33 mouse cellular contexts compared by ENCODE assay signal in the genomic region with DNA sequence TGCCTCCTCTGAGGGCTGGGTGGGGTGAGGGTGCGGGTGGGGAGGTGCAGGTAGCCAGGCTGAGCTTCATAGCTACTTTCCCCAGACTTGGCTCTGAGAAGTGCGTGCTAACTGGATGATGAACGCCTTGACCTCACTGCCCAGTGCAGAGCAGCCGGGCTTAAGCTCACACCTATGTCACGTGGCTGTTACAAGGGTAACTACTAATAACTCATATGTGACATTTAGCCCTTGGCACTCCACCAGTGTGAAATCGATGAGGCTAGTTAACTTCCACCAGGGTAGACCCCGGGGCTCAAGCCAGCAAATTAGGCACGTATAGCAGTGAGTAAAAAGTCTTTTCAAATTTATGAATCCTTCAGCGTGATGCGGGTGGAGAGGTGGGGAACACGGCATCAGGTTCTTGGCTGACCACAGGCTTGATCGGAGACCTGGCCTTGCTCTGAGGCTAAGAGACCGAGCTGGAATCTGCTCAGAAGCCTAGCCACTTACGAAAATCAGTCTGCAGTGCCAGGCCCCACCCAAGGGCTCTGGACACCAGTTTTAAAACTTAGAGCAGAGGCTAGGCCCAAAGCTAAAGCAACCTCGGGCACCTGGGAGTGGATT. TPM values are rescaled to one million over a fixed set of nuclear protein-coding genes. Genes with fewer than 3 reads are reported as not detected.
A peak's percentile ranks its signal among the peaks of the same experiment; 100 is the strongest.
DNase-seq lines count a peak whose midpoint lies in the region; ATAC-seq and TF ChIP-seq lines count a peak whose summit lies in the region.
"Had no signal": no experiment of that assay in that cellular context is flagged by ENCODE, and none has a peak within 500 bp of the region (broad histone marks: within the 10 kb centered on the region; RNA-seq: fewer than 3 reads in every experiment).

No protein-coding gene starts in this region.

- H3K4me1 ChIP-seq in heart, embryonic 12.5 days (replicated peaks), result peaks cover 51% of the 10 kb centered on the region
- H3K4me1 ChIP-seq in heart, embryonic 15.5 days (replicated peaks), result peaks cover 45% of the 10 kb centered on the region
- peaks cover 24% of the 10 kb centered on the region for H3K4me1 ChIP-seq in forebrain, embryonic 10.5 days
- no peaks in the 10 kb centered on the region for H3K4me1 ChIP-seq in forebrain, postnatal 0 days (ENCODE audit: insufficient read depth)
- H3K4me1 ChIP-seq: liver, embryonic 15.5 days; megakaryocyte, embryonic 14.5 days had no signal

- H3K36me3 ChIP-seq in heart, embryonic 12.5 days, result no peaks in the 10 kb centered on the region
- no peaks in the 10 kb centered on the region for H3K36me3 ChIP-seq in heart, embryonic 15.5 days
- H3K36me3 ChIP-seq in forebrain, embryonic 10.5 days (replicated peaks), result no peaks in the 10 kb centered on the region
- peaks cover 10% of the 10 kb centered on the region; the same call in 1 of the 2 replicates for H3K36me3 ChIP-seq in forebrain, postnatal 0 days (ENCODE audit: insufficient read depth)
- H3K36me3 ChIP-seq: embryonic facial prominence, embryonic 13.5 days; hindbrain, embryonic 13.5 days; kidney, embryonic 15.5 days; liver, embryonic 15.5 days; lung, embryonic 15.5 days; midbrain, embryonic 13.5 days; neural tube, embryonic 12.5 days had no signal

- H3K27me3 ChIP-seq in heart, embryonic 12.5 days (replicated peaks), result peaks cover 13% of the 10 kb centered on the region; the same call in 1 of the 2 replicates
- 0 out of 2 replicates have a peak, but pooled peaks cover 2% of the 10 kb centered on the region for H3K27me3 ChIP-seq in heart, embryonic 15.5 days
- H3K27me3 ChIP-seq in forebrain, embryonic 10.5 days (ENCODE audit: poor library complexity, severe bottlenecking), result no peaks in the 10 kb centered on the region
- H3K27me3 ChIP-seq in forebrain, postnatal 0 days (ENCODE audit: insufficient read depth, low read length), result no peaks in the 10 kb centered on the region
- H3K27me3 ChIP-seq: embryonic facial prominence, embryonic 13.5 days; kidney, embryonic 15.5 days; liver, embryonic 15.5 days; midbrain, embryonic 13.5 days; neural tube, embryonic 12.5 days had no signal

- no peak overlapping the region for H3K4me2 ChIP-seq in heart, embryonic 12.5 days
- no peak overlapping the region for H3K4me2 ChIP-seq in heart, embryonic 15.5 days
- H3K4me2 ChIP-seq in forebrain, postnatal 0 days (ENCODE audit: low read depth), result no peak overlapping the region
- H3K4me2 ChIP-seq: embryonic facial prominence, embryonic 13.5 days; hindbrain, embryonic 13.5 days; kidney, embryonic 15.5 days; liver, embryonic 15.5 days; lung, embryonic 15.5 days; midbrain, embryonic 13.5 days; neural tube, embryonic 12.5 days had no signal

- peak; percentile 61 for DNase-seq in gastrocnemius, adult 2 months
- no peak for DNase-seq in gastrocnemius, postnatal 10 days
- DNase-seq in heart, postnatal 36 days, result no peak
- DNase-seq in heart, postnatal 10 days, result peak; percentile 22 to 44
- DNase-seq in forebrain, embryonic 10.5 days (ENCODE audit: extremely low spot score, low spot score), result no peak
- no peak for DNase-seq in forebrain, postnatal 0 days
- DNase-seq: cerebellum, adult 2 months; cerebellum, postnatal 36 days; embryo, embryonic 11 days; kidney, adult 11 months; kidney, postnatal 36 days; left cerebral cortex, postnatal 4 days; liver; lung, postnatal 36 days; right cerebral cortex, postnatal 25 days; thymus, postnatal 25 days had no signal

- WGBS in heart, embryonic 12.5 days, result 69% methylated on average over 15 of the region's 15 CpGs
- 65% methylated on average over 15 of the region's 15 CpGs for WGBS in heart, embryonic 15.5 days
- 90% methylated on average over 15 of the region's 15 CpGs for WGBS in forebrain, embryonic 10.5 days
- 86% methylated on average over 15 of the region's 15 CpGs for WGBS in forebrain, postnatal 0 days

- H3K4me3 ChIP-seq in gastrocnemius, adult 2 months, result no peak overlapping the region
- no peak overlapping the region for H3K4me3 ChIP-seq in heart, embryonic 12.5 days
- no peak overlapping the region for H3K4me3 ChIP-seq in heart, embryonic 15.5 days
- no peak overlapping the region for H3K4me3 ChIP-seq in forebrain, embryonic 10.5 days
- H3K4me3 ChIP-seq in forebrain, postnatal 0 days (ENCODE audit: low read depth, low read length), result no peak overlapping the region
- H3K4me3 ChIP-seq: embryonic facial prominence, embryonic 13.5 days; erythroblast, embryonic 14.5 days; hindbrain, embryonic 13.5 days; kidney, embryonic 15.5 days; liver, embryonic 15.5 days; lung, embryonic 15.5 days; megakaryocyte, embryonic 14.5 days; midbrain, embryonic 13.5 days; neural tube, embryonic 12.5 days had no signal

- H3K9me3 ChIP-seq in heart, embryonic 12.5 days (replicated peaks), result no peaks in the 10 kb centered on the region
- H3K9me3 ChIP-seq in heart, embryonic 15.5 days (replicated peaks), result no peaks in the 10 kb centered on the region
- no peaks in the 10 kb centered on the region for H3K9me3 ChIP-seq in forebrain, embryonic 10.5 days
- no peaks in the 10 kb centered on the region for H3K9me3 ChIP-seq in forebrain, postnatal 0 days (ENCODE audit: low read length)
- H3K9me3 ChIP-seq: embryonic facial prominence, embryonic 13.5 days; hindbrain, embryonic 13.5 days; kidney, embryonic 15.5 days; liver, embryonic 15.5 days; lung, embryonic 15.5 days; megakaryocyte, embryonic 14.5 days; midbrain, embryonic 13.5 days; neural tube, embryonic 12.5 days had no signal

- ATAC-seq in heart, embryonic 12.5 days (ENCODE audit: insufficient number of reproducible peaks, low FRiP score), result no peak
- no peak for ATAC-seq in heart, embryonic 15.5 days (replicated peaks; ENCODE audit: insufficient number of reproducible peaks, insufficient read depth, low FRiP score, low read depth)
- no peak for ATAC-seq in forebrain, postnatal 0 days
- ATAC-seq: forebrain, embryonic 14.5 days had no signal

- no peak for TF ChIP-seq CTCF in gastrocnemius, adult 2 months (IDR thresholded peaks at IDR 0.05)
- no peak for TF ChIP-seq CTCF in forebrain, postnatal 0 days (IDR thresholded peaks at IDR 0.05; ENCODE audit: low read depth)

- intact Hi-C loops in gastrocnemius, adult 2 months (cut with DNase I), result no loop called here
- intact Hi-C loops in heart, postnatal 36 days (cut with DNase I), result no loop called here
- intact Hi-C loops in heart, postnatal 10 days (cut with DNase I), result no loop called here

- H3K9ac ChIP-seq in heart, embryonic 12.5 days, result peak overlapping the region; percentile 27; the same call in 1 of the 2 replicates
- no peak overlapping the region for H3K9ac ChIP-seq in heart, embryonic 15.5 days
- H3K9ac ChIP-seq in forebrain, postnatal 0 days, result no peak overlapping the region
- H3K9ac ChIP-seq: embryonic facial prominence, embryonic 13.5 days; hindbrain, embryonic 13.5 days; kidney, embryonic 15.5 days; liver, embryonic 15.5 days; lung, embryonic 15.5 days; midbrain, embryonic 13.5 days; neural tube, embryonic 12.5 days had no signal

- H3K27ac ChIP-seq in gastrocnemius, adult 2 months, result peak overlapping the region; percentile 90
- H3K27ac ChIP-seq in heart, embryonic 12.5 days (ENCODE audit: poor library complexity, severe bottlenecking), result peak overlapping the region; percentile 53
- peak overlapping the region; percentile 17; the same call in 1 of the 2 replicates for H3K27ac ChIP-seq in heart, embryonic 15.5 days
- H3K27ac ChIP-seq in forebrain, embryonic 10.5 days, result no peak overlapping the region
- no peak overlapping the region for H3K27ac ChIP-seq in forebrain, postnatal 0 days (ENCODE audit: low read depth, low read length)
- H3K27ac ChIP-seq: embryonic facial prominence, embryonic 13.5 days; hindbrain, embryonic 13.5 days; kidney, embryonic 15.5 days; liver, embryonic 15.5 days; lung, embryonic 15.5 days; midbrain, embryonic 13.5 days; neural tube, embryonic 12.5 days had no signal

RNA-seq across cellular contexts. Expression of a gene that starts 10.8 kb away (rescaled TPM):
- total RNA-seq in gastrocnemius, adult 2 months (2021), result 100 to 1,000 TPM; 109 to 121 TPM
- 10 to 100 TPM; 55.7 to 65.0 TPM for total RNA-seq in gastrocnemius, postnatal 10 days (2021)
- 6.3 and 7.6 TPM in 2 replicates for polyA plus RNA-seq in heart, embryonic 12.5 days (2016; fragmentation: Nextera tagmentation; extraction: Ambion mirVana)
- 10 to 100 TPM; 98.3 to 99.6 TPM for total RNA-seq in heart, postnatal 36 days (2021)
- polyA plus RNA-seq in heart, embryonic 15.5 days (2015; fragmentation: Nextera tagmentation; extraction: Ambion mirVana), result 8.5 and 8.8 TPM in 2 replicates
- total RNA-seq in heart, postnatal 10 days (2021), result 10 to 100 TPM; 77.5 to 85.1 TPM
- polyA plus RNA-seq in forebrain, embryonic 10.5 days (2016; fragmentation: Nextera tagmentation; extraction: Ambion mirVana), result 0.12 and 0.54 TPM in 2 replicates
- total RNA-seq in forebrain, postnatal 0 days (2014; rRNA removed), result 13.1 TPM in 2 replicates
- polyA plus RNA-seq in forebrain, postnatal 0 days (2015; fragmentation: Nextera tagmentation; extraction: Ambion mirVana), result 2.6 TPM in 2 replicates
- total RNA-seq: granulocyte monocyte progenitor cell, adult 5-6 weeks; MEL; monocyte, adult 5-6 weeks had no signal
- polyA plus RNA-seq: C2C12; spleen, adult 2 months had no signal

Comparison
In these comparisons a context has a peak if more than half of its experiments do, and no peak if none do; other contexts are left out.
1. DNase-seq: peak in gastrocnemius, adult 2 months (single experiment) and heart, postnatal 10 days (2 of 2); none in gastrocnemius, postnatal 10 days (single experiment), heart, postnatal 36 days (0 of 2), forebrain, embryonic 10.5 days (single experiment) and forebrain, postnatal 0 days (single experiment).
2. H3K27ac ChIP-seq: peak in gastrocnemius, adult 2 months (single experiment), heart, embryonic 12.5 days (single experiment) and heart, embryonic 15.5 days (single experiment); none in forebrain, embryonic 10.5 days (single experiment) and forebrain, postnatal 0 days (single experiment).